Mouse (Mus musculus): ENCODE measurements around the gene Zfp598. TPM values are rescaled to one million over a fixed set of nuclear protein-coding genes. Genes with fewer than 3 reads are reported as not detected.

Gene Zfp598
- polyA plus RNA-seq, 1 experiment = 34.6 TPM

DNA sequence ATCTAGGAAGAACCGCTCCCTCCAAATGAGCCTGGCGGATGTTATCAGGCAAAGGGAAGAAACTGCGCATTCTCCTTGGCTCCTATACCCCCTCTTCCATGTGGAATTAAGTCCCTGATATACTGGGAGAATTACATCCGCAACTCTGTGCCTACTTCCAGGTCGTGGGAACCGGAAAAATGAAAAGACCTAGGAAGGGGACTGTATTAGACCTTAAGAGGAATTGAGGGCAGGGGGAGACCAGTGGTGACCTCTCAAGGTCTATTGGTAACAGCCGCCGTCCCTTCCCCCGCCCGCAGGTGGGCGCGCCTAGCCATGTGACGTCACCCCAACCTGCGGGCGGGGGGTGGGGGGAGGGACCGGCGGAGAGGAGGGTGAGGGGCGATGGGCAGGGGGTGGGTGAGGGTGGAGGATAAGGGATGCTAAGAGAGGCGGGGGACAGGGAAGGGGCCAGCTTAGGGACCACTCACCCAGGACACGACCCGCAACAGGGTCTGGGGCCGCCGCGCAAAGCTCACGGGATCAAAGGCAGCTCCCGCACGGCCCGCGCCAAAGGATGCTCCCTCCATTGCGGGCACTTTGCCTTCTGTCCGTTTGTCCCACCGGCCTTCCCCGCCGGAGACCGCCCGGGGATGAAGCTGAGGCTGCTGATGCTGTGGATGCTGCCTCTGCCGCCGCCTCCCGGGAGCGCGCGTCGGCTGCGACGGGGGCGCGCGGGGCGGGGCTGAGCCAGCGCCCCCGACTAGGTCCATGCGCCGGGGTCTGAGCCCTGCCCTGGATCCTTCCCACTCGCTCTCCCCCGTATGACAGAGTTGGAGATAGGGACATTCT, 20.0 kb downstream of the Zfp598 start, which contains the start of gene Syngr3:
Syngr3 (minus strand) TSS at position 705 of the 831 bp plus-strand sequence.
- peaks cover 3% of the 10 kb centered on the region for H3K79me2 ChIP-seq (ENCODE audit: control insufficient read depth, insufficient read depth)
- TF ChIP-seq FOSL1 (IDR thresholded peaks at IDR 0.05; ENCODE audit: insufficient read depth, low read length, poor library complexity, severe bottlenecking) (no peak), MAX (IDR thresholded peaks at IDR 0.05) (no peak), MYOD1 (IDR thresholded peaks at IDR 0.05; ENCODE audit: control insufficient read depth, insufficient read length, low read depth) (no peak), MYOG (IDR thresholded peaks at IDR 0.05; ENCODE audit: control insufficient read depth, extremely low read depth, insufficient read length) (no peak), CTCF (IDR thresholded peaks at IDR 0.05; ENCODE audit: control insufficient read depth, insufficient read depth, insufficient read length) (no peak), USF1 (IDR thresholded peaks at IDR 0.05; ENCODE audit: low read depth) (no peak), CEBPB (IDR thresholded peaks at IDR 0.05; ENCODE audit: low read depth) (no peak)
- H3ac ChIP-seq (ENCODE audit: control insufficient read depth, insufficient read length, low read depth) = peak within 1 kb of the TSS; percentile 24
- peaks cover 7% of the 10 kb centered on the region for H3K36me3 ChIP-seq (ENCODE audit: control insufficient read depth, insufficient read depth)
- H3K27me3 ChIP-seq (ENCODE audit: control insufficient read depth, insufficient read depth, insufficient read length) = no peaks in the 10 kb centered on the region
- H3K4me3 ChIP-seq (ENCODE audit: insufficient read depth, poor library complexity, severe bottlenecking) = peak within 1 kb of the TSS; percentile 21
- H3K79me3 ChIP-seq (ENCODE audit: low read depth) = peaks cover under 1% of the 10 kb centered on the region

DNA sequence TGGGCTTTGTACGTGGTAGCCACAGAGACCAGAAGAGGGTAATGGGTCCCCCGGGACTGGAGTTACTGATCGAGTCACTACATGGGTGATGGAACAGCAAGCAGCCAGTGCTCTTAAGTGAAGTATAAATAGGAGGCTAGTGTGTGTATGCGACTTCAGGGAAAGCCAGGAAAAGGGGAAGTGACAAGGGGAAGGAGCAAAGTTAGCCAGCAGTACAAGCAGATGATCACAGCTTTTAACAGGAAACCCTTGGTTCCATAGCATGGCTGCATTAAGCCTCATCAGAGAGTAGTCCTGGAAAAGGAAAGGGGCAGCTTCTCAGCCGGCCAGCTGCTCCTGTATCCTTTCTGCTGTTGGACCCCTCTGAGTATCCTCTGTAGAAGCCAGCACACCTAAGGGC, 22.9 kb downstream of the Zfp598 start:
- no peak for TF ChIP-seq MYOD1 (IDR thresholded peaks at IDR 0.05; ENCODE audit: control insufficient read depth, insufficient read length, low read depth)
- no peak for TF ChIP-seq MYOG (IDR thresholded peaks at IDR 0.05; ENCODE audit: control insufficient read depth, extremely low read depth, insufficient read length)
- no peak for TF ChIP-seq USF1 (IDR thresholded peaks at IDR 0.05; ENCODE audit: low read depth)
- TF ChIP-seq MAX (IDR thresholded peaks at IDR 0.05) = no peak
- no peak for TF ChIP-seq CTCF (IDR thresholded peaks at IDR 0.05; ENCODE audit: control insufficient read depth, insufficient read depth, insufficient read length)
- no peak for TF ChIP-seq CEBPB (IDR thresholded peaks at IDR 0.05; ENCODE audit: low read depth)
- no peak for TF ChIP-seq FOSL1 (IDR thresholded peaks at IDR 0.05; ENCODE audit: insufficient read depth, low read length, poor library complexity, severe bottlenecking)
- no peak overlapping the region for H3ac ChIP-seq (ENCODE audit: control insufficient read depth, insufficient read length, low read depth)
- H3K79me2 ChIP-seq (ENCODE audit: control insufficient read depth, insufficient read depth) = peaks cover 16% of the 10 kb centered on the region

DNA sequence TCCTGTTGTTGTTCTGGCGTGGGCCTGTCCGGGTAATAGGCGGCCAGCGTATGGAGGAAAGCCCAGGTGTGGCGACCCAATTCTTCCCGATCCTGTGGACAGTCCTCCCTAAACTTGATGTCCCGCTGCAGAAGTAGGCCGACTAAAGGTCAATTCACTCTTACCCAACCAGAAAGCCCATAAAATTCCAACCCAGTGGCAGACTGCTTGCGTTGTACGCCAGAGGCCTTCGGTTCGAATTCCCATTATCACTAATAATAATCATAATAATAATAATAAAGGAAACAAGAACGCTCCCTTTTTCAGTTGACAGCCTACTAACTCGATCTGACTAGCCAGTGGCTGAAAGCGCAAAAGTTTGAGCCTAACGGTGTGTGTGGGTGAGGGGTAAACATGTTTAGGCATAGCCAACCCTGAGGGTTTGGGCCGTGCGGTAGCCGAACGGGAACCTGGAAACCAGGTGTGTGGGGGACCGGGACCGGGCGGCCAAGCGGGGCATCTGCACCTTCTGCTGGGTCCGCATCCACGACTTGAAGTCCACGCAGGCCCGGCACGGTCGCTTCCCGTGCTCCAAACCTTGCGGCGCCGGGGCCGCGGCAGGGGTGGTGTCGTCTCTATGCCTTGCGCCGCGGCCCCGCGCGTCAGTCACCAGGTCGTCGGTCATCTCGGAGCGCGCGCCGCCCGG, 26.0 kb downstream of the Zfp598 start:
- Histone ChIP-seq H3K79me3 (ENCODE audit: low read depth) (peaks cover 1% of the 10 kb centered on the region), H3ac (ENCODE audit: control insufficient read depth, insufficient read length, low read depth) (peak overlapping the region; percentile 90), H3K4me3 (ENCODE audit: insufficient read depth, poor library complexity, severe bottlenecking) (peak overlapping the region; percentile 87), H3K79me2 (ENCODE audit: control insufficient read depth, insufficient read depth) (peaks cover 16% of the 10 kb centered on the region), H3K27me3 (ENCODE audit: control insufficient read depth, insufficient read depth, insufficient read length) (no peaks in the 10 kb centered on the region), H3K36me3 (ENCODE audit: control insufficient read depth, insufficient read depth) (peaks cover 14% of the 10 kb centered on the region)
- TF ChIP-seq MYOG (IDR thresholded peaks at IDR 0.05; ENCODE audit: control insufficient read depth, extremely low read depth, insufficient read length) (no peak), MYOD1 (IDR thresholded peaks at IDR 0.05; ENCODE audit: control insufficient read depth, insufficient read length, low read depth) (no peak), MAX (IDR thresholded peaks at IDR 0.05) (no peak), CTCF (IDR thresholded peaks at IDR 0.05; ENCODE audit: control insufficient read depth, insufficient read depth, insufficient read length) (no peak), CEBPB (IDR thresholded peaks at IDR 0.05; ENCODE audit: low read depth) (no peak), USF1 (IDR thresholded peaks at IDR 0.05; ENCODE audit: low read depth) (no peak), FOSL1 (IDR thresholded peaks at IDR 0.05; ENCODE audit: insufficient read depth, low read length, poor library complexity, severe bottlenecking) (no peak)

More for the DNA sequence above, 22.9 kb downstream of the Zfp598 start:
- no peaks in the 10 kb centered on the region for H3K27me3 ChIP-seq (ENCODE audit: control insufficient read depth, insufficient read depth, insufficient read length)
- no peak overlapping the region for H3K4me3 ChIP-seq (ENCODE audit: insufficient read depth, poor library complexity, severe bottlenecking)
- peaks cover 7% of the 10 kb centered on the region for H3K36me3 ChIP-seq (ENCODE audit: control insufficient read depth, insufficient read depth)
- peaks cover 1% of the 10 kb centered on the region for H3K79me3 ChIP-seq (ENCODE audit: low read depth)

DNA sequence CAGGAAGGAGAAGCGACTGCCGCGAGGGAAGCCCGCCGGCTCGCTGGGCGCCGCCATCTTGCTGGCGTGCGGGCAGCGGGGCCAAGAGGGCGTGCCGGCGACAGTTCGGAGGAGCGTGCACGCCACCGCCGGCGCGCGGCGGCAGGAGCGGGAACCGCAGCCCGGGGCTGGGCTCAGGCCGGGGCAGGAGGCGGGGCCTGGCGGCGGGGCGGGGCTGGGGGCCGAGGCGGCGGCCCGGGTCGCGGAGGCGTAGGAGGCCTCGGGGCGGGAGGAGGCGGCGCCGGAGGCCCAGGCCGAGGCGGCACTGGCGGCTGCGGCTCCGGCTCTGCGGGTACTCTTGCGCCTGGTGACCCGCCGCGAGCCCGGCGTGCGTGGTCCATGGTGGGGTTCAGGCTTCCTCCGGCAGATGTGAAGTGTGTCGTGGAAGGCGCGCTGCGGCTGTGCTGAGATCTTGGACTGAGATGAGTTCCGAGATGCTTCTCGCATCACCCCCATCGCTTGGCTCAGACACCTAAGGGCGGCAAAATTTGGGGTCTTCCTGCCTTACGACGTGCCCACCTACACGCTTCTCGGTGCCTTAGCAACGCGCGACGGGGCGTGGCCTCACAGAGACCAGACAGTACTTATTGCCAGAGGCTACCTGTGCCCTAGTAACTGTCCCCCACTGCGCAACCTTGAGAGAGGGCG, 26.7 kb downstream of the Zfp598 start, which contains the start of the genes Gfer and Noxo1:
Gfer (minus strand) TSS at position 146 of the 687 bp plus-strand sequence.
Noxo1 (plus strand) TSS at position 224 of the 687 bp plus-strand sequence.
- H3K79me3 ChIP-seq (ENCODE audit: low read depth) = peaks cover 1% of the 10 kb centered on the region
- TF ChIP-seq MYOG (IDR thresholded peaks at IDR 0.05; ENCODE audit: control insufficient read depth, extremely low read depth, insufficient read length) (no peak), FOSL1 (IDR thresholded peaks at IDR 0.05; ENCODE audit: insufficient read depth, low read length, poor library complexity, severe bottlenecking) (no peak), USF1 (IDR thresholded peaks at IDR 0.05; ENCODE audit: low read depth) (no peak), CTCF (IDR thresholded peaks at IDR 0.05; ENCODE audit: control insufficient read depth, insufficient read depth, insufficient read length) (peak; percentile 20), MYOD1 (IDR thresholded peaks at IDR 0.05; ENCODE audit: control insufficient read depth, insufficient read length, low read depth) (no peak), MAX (IDR thresholded peaks at IDR 0.05) (peak; percentile 24), CEBPB (IDR thresholded peaks at IDR 0.05; ENCODE audit: low read depth) (no peak)

DNA sequence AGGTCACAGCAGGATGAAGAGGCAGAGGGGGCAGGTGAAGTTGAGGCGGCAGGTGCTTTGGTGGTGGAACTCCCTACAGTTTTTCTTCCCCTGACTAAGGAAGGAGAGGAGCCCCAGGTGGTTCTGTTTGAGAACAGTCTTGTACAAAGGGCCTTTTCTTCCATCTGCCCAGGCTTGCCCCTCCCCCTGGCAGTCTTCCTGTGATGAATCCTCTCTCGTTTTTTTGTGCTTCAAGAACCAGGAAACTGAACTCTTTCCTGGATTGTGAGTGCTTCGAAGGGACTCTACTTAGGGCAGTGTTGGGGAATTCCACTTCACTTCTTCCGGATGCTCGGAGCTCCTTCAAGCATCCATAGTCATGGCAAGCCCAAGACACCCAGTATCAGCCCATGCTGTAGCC, 28.5 kb downstream of the Zfp598 start:
- TF ChIP-seq MAX (IDR thresholded peaks at IDR 0.05) = no peak
- no peak for TF ChIP-seq CTCF (IDR thresholded peaks at IDR 0.05; ENCODE audit: control insufficient read depth, insufficient read depth, insufficient read length)
- TF ChIP-seq MYOD1 (IDR thresholded peaks at IDR 0.05; ENCODE audit: control insufficient read depth, insufficient read length, low read depth) = no peak
- TF ChIP-seq CEBPB (IDR thresholded peaks at IDR 0.05; ENCODE audit: low read depth) = no peak
- no peak for TF ChIP-seq MYOG (IDR thresholded peaks at IDR 0.05; ENCODE audit: control insufficient read depth, extremely low read depth, insufficient read length)
- no peak for TF ChIP-seq FOSL1 (IDR thresholded peaks at IDR 0.05; ENCODE audit: insufficient read depth, low read length, poor library complexity, severe bottlenecking)
- no peak for TF ChIP-seq USF1 (IDR thresholded peaks at IDR 0.05; ENCODE audit: low read depth)
- Histone ChIP-seq H3K27me3 (ENCODE audit: control insufficient read depth, insufficient read depth, insufficient read length) (no peaks in the 10 kb centered on the region), H3K4me3 (ENCODE audit: insufficient read depth, poor library complexity, severe bottlenecking) (no peak overlapping the region), H3K36me3 (ENCODE audit: control insufficient read depth, insufficient read depth) (peaks cover 32% of the 10 kb centered on the region), H3K79me3 (ENCODE audit: low read depth) (peaks cover 1% of the 10 kb centered on the region), H3ac (ENCODE audit: control insufficient read depth, insufficient read length, low read depth) (no peak overlapping the region), H3K79me2 (ENCODE audit: control insufficient read depth, insufficient read depth) (peaks cover 16% of the 10 kb centered on the region)

More for the DNA sequence above, 26.7 kb downstream of the Zfp598 start, which contains the start of the genes Gfer and Noxo1:
- peaks cover 18% of the 10 kb centered on the region for H3K36me3 ChIP-seq (ENCODE audit: control insufficient read depth, insufficient read depth)
- no peaks in the 10 kb centered on the region for H3K27me3 ChIP-seq (ENCODE audit: control insufficient read depth, insufficient read depth, insufficient read length)
- peak within 1 kb of the TSS; percentile 87 for H3K4me3 ChIP-seq (ENCODE audit: insufficient read depth, poor library complexity, severe bottlenecking)
- H3ac ChIP-seq (ENCODE audit: control insufficient read depth, insufficient read length, low read depth) = peak within 1 kb of the TSS; percentile 90
- H3K79me2 ChIP-seq (ENCODE audit: control insufficient read depth, insufficient read depth) = peaks cover 16% of the 10 kb centered on the region

Data from C2C12 (cell line).